Mouse (Mus musculus) lung, adult 2 months (tissue): ENCODE results near the gene Art4.

Source experiments
- CTCF ChIP-seq: fragments of 200-500 bp; IDR thresholded peaks from 2 replicates; pipeline ENCODE4 v1.5.1; 2011; ENCODE audit warnings: mild to moderate bottlenecking, low read length, control low read depth; ENCODE audit not compliant: insufficient read depth
- POLR2A ChIP-seq: fragments of 200-500 bp; IDR thresholded peaks from 2 replicates; pipeline ENCODE4 v1.6.1; 2011; ENCODE audit warnings: low read depth, mild to moderate bottlenecking, control low read depth, low read length, borderline replicate concordance; ENCODE audit errors: extremely low read depth

DNA sequence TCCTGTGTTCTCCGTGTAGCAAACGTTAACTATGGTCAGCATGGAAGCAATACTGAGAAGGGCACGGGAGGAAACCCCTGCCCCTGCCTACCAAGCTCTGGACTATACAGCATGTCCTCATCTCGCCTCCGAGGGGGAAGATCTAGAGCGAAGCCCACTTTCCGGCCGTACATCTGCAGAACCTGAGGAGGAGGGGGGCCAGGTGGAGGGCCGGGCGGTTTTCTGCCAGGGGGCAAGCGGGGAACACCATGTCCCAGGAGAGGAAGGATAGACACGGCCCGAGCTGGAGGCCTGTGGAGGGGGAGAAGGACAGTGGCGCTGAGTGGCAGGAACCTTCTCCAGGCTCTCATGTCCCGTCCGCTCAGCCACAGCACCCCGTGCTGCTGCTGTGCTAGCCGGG, 36.4 kb downstream of the Art4 start:
- TF ChIP-seq POLR2A (no peak), CTCF (no peak)
